Mouse (Mus musculus) neural tube, embryonic 12.5 days (tissue): ENCODE measurements around the gene Hist1h2be. TPM values are rescaled to one million over a fixed set of nuclear protein-coding genes. Genes with fewer than 3 reads are reported as not detected.
"Not testable (repeated sequence)": the region's sequence is repeated elsewhere in the genome, so short reads cannot be mapped to it uniquely, and the experiment has no call there.

ENCODE experiments used
- ATAC-seq: fragments of 200-750 bp; cut with Nextera tagmentation; 2 replicates; pipeline ENCODE4 v1.8.0; 2017; ENCODE audit warnings: low read depth, mild to moderate bottlenecking, moderate TSS enrichment, moderate library complexity; ENCODE audit not compliant: low FRiP score
- H3K27ac ChIP-seq: fragments of 300-500 bp; sonication (generic); 2 replicates; pipeline ENCODE4 v1.5.1; 2016
- H3K27me3 ChIP-seq: fragments of 300-500 bp; sonication (generic); replicated peaks from 2 replicates; pipeline ENCODE4 v1.6.1; 2016; ENCODE audit warnings: mild to moderate bottlenecking
- H3K36me3 ChIP-seq: fragments of 300-500 bp; sonication (generic); 2 replicates; pipeline ENCODE4 v1.6.1; 2016; ENCODE audit warnings: mild to moderate bottlenecking
- H3K4me1 ChIP-seq: fragments of 300-500 bp; sonication (generic); 2 replicates; pipeline ENCODE4 v1.6.1; 2016
- H3K4me2 ChIP-seq: fragments of 300-500 bp; sonication (generic); replicated peaks from 2 replicates; pipeline ENCODE4 v1.6.1; 2016; ENCODE audit warnings: mild to moderate bottlenecking
- H3K4me3 ChIP-seq: fragments of 300-500 bp; sonication (generic); 2 replicates; pipeline ENCODE4 v1.5.1; 2016
- H3K9ac ChIP-seq: fragments of 300-500 bp; sonication (generic); 2 replicates; pipeline ENCODE4 v1.6.1; 2016; ENCODE audit warnings: mild to moderate bottlenecking
- H3K9me3 ChIP-seq: fragments of 300-500 bp; sonication (generic); 2 replicates; pipeline ENCODE4 v1.6.1; 2016; ENCODE audit warnings: mild to moderate bottlenecking
- WGBS: fragments of 180-500 bp; shearing (Covaris S2); methylation state at CpG from one replicate; pipeline ENCODE4 v1.1.7; 2016; 5-methylcytosine and 5-hydroxymethylcytosine counted together
- polyA plus RNA-seq: library from polyadenylated mRNA; unstranded; fragments of >200 nt; fragmentation: Nextera tagmentation; extraction: Ambion mirVana; gene quantifications from 2 replicates; pipeline ENCODE4 v1.2.1, GENCODE M21; 2016

Hist1h2be gene
- polyA plus RNA-seq, 1 experiment from 2014 or later, result 1.9 TPM

DNA sequence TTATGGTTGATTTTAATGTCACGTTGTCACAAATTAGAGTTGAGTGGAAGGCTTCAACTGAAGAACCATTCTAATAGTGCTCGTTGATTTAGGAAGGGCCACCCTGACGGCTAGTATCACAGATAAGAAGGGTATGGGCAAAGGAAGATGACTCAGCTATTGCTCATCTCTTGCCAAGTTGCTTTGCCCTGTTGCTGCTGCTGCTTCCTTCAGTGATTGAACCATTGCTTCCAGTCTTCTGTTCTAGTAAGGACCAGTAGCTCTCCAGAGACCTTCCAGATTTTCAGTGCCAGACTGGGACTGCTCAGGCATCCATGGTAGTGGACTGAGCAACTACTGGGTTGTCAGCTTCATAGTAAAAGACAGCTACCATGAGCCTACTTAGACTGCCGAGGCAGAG is 11.7 kb downstream of the Hist1h2be start:
- H3K4me1 ChIP-seq, result no peaks in the 10 kb centered on the region
- no peak for ATAC-seq
- H3K4me2 ChIP-seq, result no peak overlapping the region
- H3K4me3 ChIP-seq, result no peak overlapping the region
- H3K9me3 ChIP-seq, result no peaks in the 10 kb centered on the region
- H3K9ac ChIP-seq, result no peak overlapping the region
- no peak overlapping the region for H3K27ac ChIP-seq
- H3K27me3 ChIP-seq, result no peaks in the 10 kb centered on the region
- H3K36me3 ChIP-seq, result no peaks in the 10 kb centered on the region
- WGBS, result 86% methylated on average over 4 of the region's 4 CpGs

DNA sequence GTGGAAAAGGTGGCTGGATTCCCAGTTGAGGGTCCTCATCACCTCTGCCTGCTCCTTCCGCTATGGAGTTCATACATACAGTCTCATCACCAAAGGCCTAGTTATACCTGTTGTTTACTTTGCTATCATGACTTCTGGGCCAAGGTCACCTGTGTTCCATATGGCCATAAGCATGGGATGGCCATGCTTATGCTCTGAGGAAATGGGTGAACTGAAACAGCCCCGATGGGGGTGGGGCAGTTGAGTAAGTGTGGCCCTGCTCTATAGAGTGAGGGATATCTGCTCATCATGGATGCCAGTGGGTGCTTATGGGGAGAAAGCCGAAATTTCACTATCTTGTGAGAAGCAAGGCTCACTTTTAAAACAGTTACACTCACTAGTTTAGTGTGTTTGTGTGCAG is 15.9 kb downstream of the Hist1h2be start:
- H3K27me3 ChIP-seq, result no peaks in the 10 kb centered on the region
- ATAC-seq, result no peak
- H3K4me2 ChIP-seq, result no peak overlapping the region
- no peak overlapping the region for H3K4me3 ChIP-seq
- H3K9ac ChIP-seq, result no peak overlapping the region
- H3K27ac ChIP-seq, result no peak overlapping the region
- H3K36me3 ChIP-seq, result no peaks in the 10 kb centered on the region
- H3K9me3 ChIP-seq, result no peaks in the 10 kb centered on the region
- WGBS, result 91% methylated on average over 3 of the region's 3 CpGs
- H3K4me1 ChIP-seq, result no peaks in the 10 kb centered on the region

DNA sequence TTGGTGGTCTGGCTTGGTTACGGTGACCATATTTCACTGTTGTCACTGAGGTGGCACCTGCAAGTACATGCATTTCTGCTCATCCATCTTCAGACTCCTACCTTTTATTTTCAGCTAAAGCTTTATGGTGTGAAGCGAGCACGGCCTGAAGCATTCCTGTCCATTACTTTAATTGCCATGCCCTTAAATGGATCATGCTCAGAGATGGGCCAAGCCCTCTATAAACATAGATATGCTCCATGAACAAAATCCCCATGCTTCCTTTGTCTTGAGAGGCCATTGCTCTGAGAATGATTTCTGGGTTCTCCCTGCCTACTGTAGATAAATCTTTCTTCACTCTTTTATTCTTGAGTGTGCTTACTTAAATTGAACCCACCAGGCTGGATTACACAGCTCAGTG is 16.5 kb downstream of the Hist1h2be start:
- Histone ChIP-seq H3K4me3 (no peak overlapping the region), H3K27me3 (no peaks in the 10 kb centered on the region), H3K9ac (no peak overlapping the region), H3K27ac (no peak overlapping the region), H3K36me3 (no peaks in the 10 kb centered on the region), H3K4me2 (no peak overlapping the region), H3K4me1 (no peaks in the 10 kb centered on the region), H3K9me3 (no peaks in the 10 kb centered on the region)
- 88% methylated on average over 3 of the region's 3 CpGs for WGBS
- ATAC-seq, result no peak

DNA sequence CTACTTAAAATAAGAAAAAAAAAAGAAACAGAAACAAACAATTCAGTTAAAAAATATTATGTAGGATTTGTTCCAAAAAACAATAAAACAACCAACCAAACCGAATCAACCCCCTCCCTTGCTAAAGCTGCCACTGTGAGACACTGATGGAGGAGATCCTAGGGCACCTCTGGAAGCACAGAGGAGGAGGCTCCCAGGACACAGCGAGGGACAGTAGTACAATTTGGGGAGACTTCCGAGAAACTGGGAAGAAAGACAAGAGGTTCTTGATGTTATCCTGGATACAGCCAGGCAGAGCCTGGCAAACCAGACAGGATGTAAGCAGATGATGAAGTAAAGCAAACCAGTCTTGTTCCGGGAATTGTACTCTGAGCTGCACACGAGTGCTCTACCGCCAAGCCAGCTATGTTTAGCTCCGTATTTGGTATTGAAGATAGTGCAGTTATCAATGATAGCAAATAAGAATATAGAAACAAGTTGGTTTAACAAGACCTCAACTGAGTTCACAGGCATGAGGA is 17.7 kb downstream of the Hist1h2be start:
- Histone ChIP-seq H3K4me1 (no peaks in the 10 kb centered on the region), H3K36me3 (no peaks in the 10 kb centered on the region), H3K4me3 (no peak overlapping the region), H3K9ac (no peak overlapping the region), H3K27me3 (no peaks in the 10 kb centered on the region), H3K4me2 (no peak overlapping the region), H3K9me3 (no peaks in the 10 kb centered on the region), H3K27ac (no peak overlapping the region)
- ATAC-seq, result no peak
- 84% methylated on average over 7 of the region's 7 CpGs for WGBS

DNA sequence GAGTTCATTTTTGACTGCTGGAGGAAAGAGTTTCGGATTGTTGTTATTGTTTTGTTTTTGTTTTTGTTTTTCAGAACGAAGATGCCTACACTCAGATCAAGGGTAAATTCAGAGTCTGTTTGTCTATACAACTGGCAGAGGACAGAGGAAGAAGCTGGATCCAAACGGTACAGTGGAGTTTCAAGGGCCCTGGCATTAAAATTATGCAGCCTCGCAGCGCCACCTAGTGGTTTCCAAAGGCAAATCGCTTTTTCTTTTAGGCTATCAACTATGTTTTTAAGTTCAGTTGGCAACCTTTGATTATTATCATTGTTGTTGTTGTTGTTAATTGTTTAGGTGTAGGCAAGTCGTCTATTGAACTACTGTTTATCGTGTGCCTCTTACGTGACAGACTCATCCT is 23.0 kb downstream of the Hist1h2be start:
- Histone ChIP-seq H3K9me3 (no peaks in the 10 kb centered on the region), H3K4me1 (no peaks in the 10 kb centered on the region), H3K27ac (no peak overlapping the region), H3K4me2 (no peak overlapping the region), H3K9ac (no peak overlapping the region), H3K36me3 (no peaks in the 10 kb centered on the region), H3K27me3 (no peaks in the 10 kb centered on the region), H3K4me3 (no peak overlapping the region)
- no peak for ATAC-seq
- WGBS, result 7% methylated on average over 9 of the region's 9 CpGs

DNA sequence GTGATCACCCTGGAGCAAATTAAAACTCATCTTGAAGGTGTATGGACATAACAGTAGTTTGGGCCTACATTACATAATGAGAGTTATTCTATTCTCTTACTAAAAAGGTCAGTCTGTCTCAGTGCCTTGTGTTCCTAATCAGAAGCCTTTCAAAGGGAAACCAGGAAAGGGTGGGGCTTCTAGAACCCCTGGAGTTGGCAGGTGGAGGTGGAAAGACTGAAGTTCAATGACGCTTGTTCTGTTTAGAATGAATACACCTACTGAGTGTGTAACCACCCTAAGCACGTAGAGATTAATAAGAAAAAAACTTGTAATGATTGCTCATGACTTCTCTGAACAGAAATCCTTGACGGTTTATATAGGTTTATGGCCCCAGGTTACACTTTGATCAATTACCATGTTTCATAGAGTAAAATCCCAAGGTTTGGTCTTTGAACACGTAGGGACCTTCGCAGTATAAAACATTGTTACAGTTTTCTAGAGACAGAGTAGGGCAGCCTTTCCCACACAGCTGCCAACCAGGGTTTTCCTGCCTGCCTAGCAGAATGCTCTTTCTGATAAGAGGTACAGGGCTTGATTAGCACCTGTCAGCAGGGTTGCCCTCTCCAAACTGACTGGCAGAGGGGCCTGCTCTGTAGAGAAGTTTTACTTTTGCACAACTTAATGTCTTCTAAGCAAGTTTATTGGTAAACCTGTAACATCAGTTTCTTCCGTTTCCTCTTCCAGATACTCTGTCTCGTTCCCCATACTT is 25.1 kb downstream of the Hist1h2be start:
- WGBS, result 86% methylated on average over 7 of the region's 7 CpGs
- H3K27me3 ChIP-seq, result no peaks in the 10 kb centered on the region
- H3K4me1 ChIP-seq, result no peaks in the 10 kb centered on the region
- H3K36me3 ChIP-seq, result no peaks in the 10 kb centered on the region
- H3K4me2 ChIP-seq, result no peak overlapping the region
- no peak overlapping the region for H3K4me3 ChIP-seq
- ATAC-seq, result no peak
- no peak overlapping the region for H3K27ac ChIP-seq
- no peak overlapping the region for H3K9ac ChIP-seq
- H3K9me3 ChIP-seq, result no peaks in the 10 kb centered on the region

DNA sequence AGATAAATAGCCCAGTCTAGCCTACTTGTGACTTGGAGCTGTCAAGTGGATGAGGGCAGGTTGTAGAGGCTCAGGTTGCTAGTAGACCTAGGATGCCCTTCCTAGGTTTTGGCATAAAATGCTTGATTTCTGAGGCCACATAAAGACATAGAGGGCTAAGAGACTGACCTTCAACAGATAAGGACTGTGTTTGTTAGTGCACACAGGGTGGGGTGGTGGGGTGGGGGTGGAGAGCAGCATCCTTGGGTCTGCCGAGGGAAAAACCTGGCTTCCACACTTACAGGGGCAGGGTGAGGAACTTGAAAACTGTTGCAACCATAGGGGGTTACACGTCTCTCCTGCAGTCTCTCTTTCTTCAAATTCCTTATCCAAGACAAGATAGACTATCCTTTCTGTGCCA is 25.7 kb downstream of the Hist1h2be start:
- H3K36me3 ChIP-seq, result no peaks in the 10 kb centered on the region
- WGBS, result 77% methylated on average over 2 of the region's 2 CpGs
- no peaks in the 10 kb centered on the region for H3K27me3 ChIP-seq
- no peak overlapping the region for H3K27ac ChIP-seq
- no peak overlapping the region for H3K4me2 ChIP-seq
- ATAC-seq, result no peak
- no peaks in the 10 kb centered on the region for H3K9me3 ChIP-seq
- H3K4me1 ChIP-seq, result no peaks in the 10 kb centered on the region
- H3K4me3 ChIP-seq, result no peak overlapping the region
- H3K9ac ChIP-seq, result no peak overlapping the region

DNA sequence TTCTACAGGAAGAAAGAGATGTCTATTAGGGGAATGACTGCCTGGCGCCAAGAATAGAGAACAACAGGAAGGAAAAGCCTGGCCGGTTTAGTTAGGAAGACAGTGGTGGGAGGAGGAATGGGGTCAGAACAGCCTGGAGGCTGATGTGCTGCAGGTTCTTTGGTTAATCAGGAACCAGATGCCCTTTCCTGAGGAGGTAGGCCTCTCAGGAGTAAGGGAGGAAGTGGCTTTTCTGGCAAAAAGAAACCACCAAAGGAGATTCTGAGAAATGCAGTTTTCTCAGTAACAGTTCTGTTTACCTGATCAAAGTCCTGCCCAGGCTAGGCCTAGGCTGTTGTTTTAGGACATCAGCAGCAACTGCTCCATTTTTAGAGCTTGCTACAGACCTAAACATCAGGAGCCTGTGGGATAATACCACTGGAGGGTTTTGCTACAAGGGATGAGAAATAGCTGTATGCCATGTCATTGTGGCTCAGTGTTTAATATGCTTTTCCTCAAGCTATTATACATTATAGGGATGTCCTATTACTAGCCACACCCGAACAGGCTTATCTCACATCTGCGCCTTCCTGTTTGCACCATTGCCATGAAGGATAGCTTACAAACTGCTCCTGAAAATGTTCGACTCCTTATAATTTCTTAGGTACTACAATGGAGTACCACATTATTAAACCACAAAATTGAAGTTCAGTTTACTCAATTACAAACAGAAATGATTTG is 27.7 kb downstream of the Hist1h2be start:
- H3K4me2 ChIP-seq, result no peak overlapping the region
- no peak overlapping the region for H3K27ac ChIP-seq
- H3K27me3 ChIP-seq, result no peaks in the 10 kb centered on the region
- no peaks in the 10 kb centered on the region for H3K36me3 ChIP-seq
- H3K4me1 ChIP-seq, result no peaks in the 10 kb centered on the region
- no peak for ATAC-seq
- H3K9me3 ChIP-seq, result no peaks in the 10 kb centered on the region
- no peak overlapping the region for H3K9ac ChIP-seq
- WGBS, result 84% methylated on average over 5 of the region's 5 CpGs
- H3K4me3 ChIP-seq, result no peak overlapping the region

DNA sequence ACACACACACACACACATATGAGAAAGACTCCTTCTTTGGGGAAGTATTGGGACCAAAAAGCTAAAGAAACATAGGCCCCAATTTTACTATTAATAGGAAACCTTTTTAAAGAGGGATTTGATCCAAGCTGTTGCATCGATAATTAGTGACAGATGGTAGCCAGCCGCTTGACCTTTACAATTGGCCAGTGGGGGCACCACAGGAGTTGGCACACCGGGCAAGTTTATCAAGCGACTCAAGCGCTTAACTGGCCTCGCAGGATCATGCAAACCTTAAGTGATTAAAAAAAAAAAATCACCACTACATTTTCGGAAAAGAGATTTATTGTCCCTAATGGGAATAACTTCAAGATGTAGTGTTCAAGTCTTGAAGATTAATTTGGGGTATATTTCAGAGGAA is 28.3 kb downstream of the Hist1h2be start:
- Histone ChIP-seq H3K4me3 (no peak overlapping the region), H3K4me2 (no peak overlapping the region), H3K9ac (no peak overlapping the region), H3K9me3 (no peaks in the 10 kb centered on the region), H3K4me1 (no peaks in the 10 kb centered on the region), H3K36me3 (no peaks in the 10 kb centered on the region), H3K27me3 (no peaks in the 10 kb centered on the region), H3K27ac (no peak overlapping the region)
- ATAC-seq, result no peak
- 92% methylated on average over 7 of the region's 7 CpGs for WGBS

DNA sequence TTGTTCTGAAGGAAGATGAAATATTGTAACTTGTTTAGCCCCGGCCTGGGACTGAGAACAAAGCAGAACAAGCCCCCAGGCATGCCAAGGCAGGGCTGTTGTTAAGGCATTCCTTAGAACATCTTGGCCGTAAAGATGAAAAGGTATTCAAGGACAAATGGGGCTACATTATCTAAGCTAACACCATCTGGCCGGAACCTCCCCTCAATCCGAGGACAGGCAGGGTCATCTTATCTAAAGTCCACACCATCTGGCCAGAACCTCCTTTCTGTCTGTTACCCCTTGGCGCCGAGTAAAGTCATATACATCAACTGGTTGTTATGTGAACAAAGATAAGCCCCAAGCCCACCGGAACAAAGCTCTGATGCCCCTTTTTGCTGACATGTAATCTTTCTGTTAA is 29.0 kb downstream of the Hist1h2be start:
- H3K4me1 ChIP-seq, H3K4me3 ChIP-seq, H3K9ac ChIP-seq, ATAC-seq, H3K9me3 ChIP-seq, H3K36me3 ChIP-seq, H3K27ac ChIP-seq, H3K27me3 ChIP-seq, H3K4me2 ChIP-seq: not testable (repeated sequence)
- 89% methylated on average over 7 of the region's 7 CpGs for WGBS

DNA sequence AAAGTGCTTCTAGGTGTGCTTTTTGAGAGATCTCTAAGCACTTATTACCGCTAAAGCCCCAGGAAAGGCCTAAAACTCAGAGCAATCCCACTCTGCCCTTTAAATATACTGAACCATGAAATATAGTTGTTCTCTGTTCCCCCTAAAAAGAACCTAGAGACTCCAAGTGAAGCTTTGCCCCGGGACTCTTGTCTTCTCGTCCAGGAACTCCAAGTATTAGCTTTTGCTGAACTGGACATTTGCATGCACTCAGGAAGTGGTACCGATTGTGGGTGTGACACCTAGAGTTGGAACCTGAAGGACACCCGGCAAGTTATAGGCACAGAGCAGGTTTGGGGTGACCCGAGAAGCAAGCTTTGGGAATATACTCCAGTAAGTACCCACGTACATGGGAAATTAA is 29.7 kb downstream of the Hist1h2be start:
- Histone ChIP-seq H3K4me1 (peaks cover 4% of the 10 kb centered on the region), H3K27me3 (no peaks in the 10 kb centered on the region), H3K9ac (no peak overlapping the region), H3K36me3 (no peaks in the 10 kb centered on the region), H3K4me3 (no peak overlapping the region), H3K9me3 (no peaks in the 10 kb centered on the region), H3K27ac (no peak overlapping the region), H3K4me2 (no peak overlapping the region)
- 94% methylated on average over 7 of the region's 7 CpGs for WGBS
- ATAC-seq, result no peak

DNA sequence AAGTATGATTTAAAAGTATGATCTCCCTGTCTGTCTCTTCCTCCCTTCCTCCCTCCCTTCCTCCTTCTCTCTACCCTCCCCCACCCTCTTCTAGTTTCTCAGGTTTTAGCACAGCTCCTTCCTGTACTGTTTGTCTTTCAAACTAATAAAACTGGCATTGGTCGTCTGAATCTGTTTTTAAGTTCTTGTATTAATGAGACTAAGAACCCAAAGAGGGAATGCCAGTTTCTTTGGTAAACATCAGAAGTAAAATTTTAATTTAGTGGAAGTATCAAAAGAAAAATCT is 34.0 kb downstream of the Hist1h2be start:
- Histone ChIP-seq H3K4me1 (peaks cover 25% of the 10 kb centered on the region), H3K4me2 (peak overlapping the region; percentile 71), H3K27me3 (no peaks in the 10 kb centered on the region), H3K27ac (peak overlapping the region; percentile 53; the same call in 1 of the 2 replicates), H3K9me3 (no peaks in the 10 kb centered on the region), H3K36me3 (no peaks in the 10 kb centered on the region), H3K9ac (0 out of 2 replicates have a peak overlapping the region, but pooled peaks have one; percentile 51), H3K4me3 (peak overlapping the region; percentile 13; the same call in 1 of the 2 replicates)
- ATAC-seq, result no peak
- 4% methylated on average over 1 of the region's 1 CpGs for WGBS
